Mouse (Mus musculus) liver, embryonic 14.5 days (tissue): ENCODE data around the gene Dact2. TPM values are rescaled to one million over a fixed set of nuclear protein-coding genes. Genes with fewer than 3 reads are reported as not detected.

Source experiments
- ATAC-seq: fragments of 200-750 bp; cut with Nextera tagmentation; 2 replicates; pipeline ENCODE4 v1.8.0; 2017; ENCODE audit warnings: moderate number of reproducible peaks, mild to moderate bottlenecking, moderate library complexity; ENCODE audit not compliant: insufficient read depth
- DNase-seq, 3 experiments: peaks; one replicate each; pipeline ENCODE4 v3.0.0-alpha.2; 2012 to 2013; ENCODE audit warnings: low read depth in 3 of 3, low spot score in 3 of 3
- H3K27ac ChIP-seq: fragments of 300-500 bp; sonication (generic); 2 replicates; pipeline ENCODE4 v1.5.1; 2014; ENCODE audit warnings: moderate library complexity, mild to moderate bottlenecking, control low read depth, inconsistent platforms
- H3K27me3 ChIP-seq: fragments of 300-500 bp; sonication (generic); 2 replicates; pipeline ENCODE4 v1.6.1; 2014; ENCODE audit warnings: mild to moderate bottlenecking, low read length, moderate library complexity; ENCODE audit not compliant: control insufficient read depth, insufficient read depth
- H3K36me3 ChIP-seq: fragments of 300-500 bp; sonication (generic); replicated peaks from 2 replicates; pipeline ENCODE4 v1.6.1; 2014; ENCODE audit warnings: low read depth; ENCODE audit not compliant: control insufficient read depth, insufficient read depth
- H3K4me1 ChIP-seq, 2 experiments: fragments of 200-500 bp in 1 of 2; fragments of 300-500 bp in 1 of 2; sonication (generic) in 1 of 2; replicated peaks; 2 replicates each; pipeline ENCODE4 v1.6.1; 2012 to 2014; ENCODE audit warnings: antibody characterized with exemption in 1 of 2, inconsistent platforms in 1 of 2, low read length in 1 of 2; ENCODE audit not compliant: control insufficient read depth in 2 of 2, insufficient read depth in 2 of 2
- H3K4me2 ChIP-seq: fragments of 300-500 bp; sonication (generic); 2 replicates; pipeline ENCODE4 v1.6.1; 2014; ENCODE audit warnings: low read depth, mild to moderate bottlenecking, control low read depth, moderate library complexity
- H3K4me3 ChIP-seq, 2 experiments: fragments of 200-500 bp in 1 of 2; fragments of 300-500 bp in 1 of 2; sonication (generic) in 1 of 2; 2 replicates each; pipeline ENCODE4 v1.5.1; 2012 to 2014; ENCODE audit warnings: low read depth in 2 of 2, low read length in 2 of 2, mild to moderate bottlenecking in 2 of 2, control low read depth in 1 of 2, inconsistent platforms in 1 of 2, moderate library complexity in 1 of 2; ENCODE audit not compliant: insufficient read depth in 1 of 2
- H3K9ac ChIP-seq: fragments of 300-500 bp; sonication (generic); replicated peaks from 2 replicates; pipeline ENCODE4 v1.6.1; 2014; ENCODE audit warnings: mild to moderate bottlenecking, control low read depth, moderate library complexity
- H3K9me3 ChIP-seq: fragments of 300-500 bp; sonication (generic); 2 replicates; pipeline ENCODE4 v1.6.1; 2016; ENCODE audit warnings: low read length, mixed read lengths; ENCODE audit not compliant: control insufficient read depth
- CTCF ChIP-seq: IDR thresholded peaks from 2 replicates; pipeline ENCODE4 v1.5.1; 2016; ENCODE audit warnings: antibody characterized with exemption, low read depth, control low read depth
- EP300 ChIP-seq: IDR thresholded peaks from 2 replicates; pipeline ENCODE4 v1.6.1; 2016; ENCODE audit warnings: antibody characterized with exemption, low read depth
- WGBS: fragments of 180-500 bp; shearing (Covaris S2); extraction: QIAGEN DNeasy Blood & Tissue Kit; methylation state at CpG from one replicate; pipeline ENCODE4 v1.1.7; 2014; ENCODE audit not compliant: insufficient replicate concordance; 5-methylcytosine and 5-hydroxymethylcytosine counted together
- polyA plus RNA-seq, 2 experiments: library from polyadenylated mRNA; depleted of rRNA in 1 of 2; stranded (reverse) in 1 of 2; unstranded in 1 of 2; fragments of >200 nt; fragmentation: Nextera tagmentation in 1 of 2; extraction: Ambion mirVana in 1 of 2; gene quantifications; 2 replicates each; pipeline versions ENCODE4 v1.2.1 to v1.2.3; 2012 to 2014

Dact2 gene
- polyA plus RNA-seq, 2 experiments = 0.84 to 0.90 TPM

GRCm38 (mm10) chr17:14178475-14178874, 25.6 kb downstream of the Dact2 start:
- no peak overlapping the region for H3K9ac ChIP-seq
- no peak for ATAC-seq

GRCm38 (mm10) chr17:14178049-14178448, 26.1 kb downstream of the Dact2 start:
- no peak for DNase-seq
- Histone ChIP-seq H3K27me3 (no peaks in the 10 kb centered on the region), H3K4me3 (no peak overlapping the region), H3K27ac (no peak overlapping the region), H3K36me3 (no peaks in the 10 kb centered on the region), H3K4me2 (no peak overlapping the region), H3K9me3 (no peaks in the 10 kb centered on the region), H3K9ac (no peak overlapping the region), H3K4me1 (peaks cover 3 to 26% of the 10 kb centered on the region in 2 experiments)
- TF ChIP-seq EP300 = no peak
- no peak for TF ChIP-seq CTCF
- no peak for ATAC-seq
- WGBS = 37% methylated on average over 5 of the region's 5 CpGs

More at GRCm38 (mm10) chr17:14178475-14178874, 25.6 kb downstream of the Dact2 start:
- Histone ChIP-seq H3K4me3 (no peak overlapping the region), H3K4me1 (peaks cover 0 to 22% of the 10 kb centered on the region in 2 experiments; a peak in 3 of 4 replicates), H3K4me2 (no peak overlapping the region), H3K27ac (no peak overlapping the region), H3K27me3 (no peaks in the 10 kb centered on the region), H3K9me3 (no peaks in the 10 kb centered on the region), H3K36me3 (no peaks in the 10 kb centered on the region)
- TF ChIP-seq EP300 (no peak), CTCF (no peak)
- DNase-seq = no peak
- 42% methylated on average over 4 of the region's 4 CpGs for WGBS

- H3K36me3 ChIP-seq = no peaks in the 10 kb centered on the region
- no peak overlapping the region for H3K27ac ChIP-seq
- H3K9me3 ChIP-seq = no peaks in the 10 kb centered on the region
- no peak overlapping the region for H3K4me3 ChIP-seq
- ATAC-seq (no peak), DNase-seq (no peak)
- H3K27me3 ChIP-seq = no peaks in the 10 kb centered on the region
- 57% methylated on average over 5 of the region's 5 CpGs for WGBS
- no peak overlapping the region for H3K4me2 ChIP-seq
- no peak overlapping the region for H3K9ac ChIP-seq
- TF ChIP-seq EP300 (no peak), CTCF (no peak)
- H3K4me1 ChIP-seq = peaks cover 4 to 37% of the 10 kb centered on the region in 2 experiments
Measured at GRCm38 (mm10) chr17:14177018-14177417, 27.1 kb downstream of the Dact2 start.

GRCm38 (mm10) chr17:14175704-14176103, 28.4 kb downstream of the Dact2 start:
- Histone ChIP-seq H3K27me3 (no peaks in the 10 kb centered on the region), H3K4me3 (no peak overlapping the region), H3K36me3 (no peaks in the 10 kb centered on the region), H3K4me2 (no peak overlapping the region), H3K4me1 (peaks cover 4 to 47% of the 10 kb centered on the region in 2 experiments), H3K9me3 (no peaks in the 10 kb centered on the region), H3K27ac (no peak overlapping the region), H3K9ac (no peak overlapping the region)
- TF ChIP-seq EP300 = no peak
- TF ChIP-seq CTCF = no peak
- DNase-seq (no peak), ATAC-seq (no peak)
- WGBS = 45% methylated on average over 5 of the region's 5 CpGs

- H3K4me2 ChIP-seq = no peak overlapping the region
- H3K4me3 ChIP-seq = no peak overlapping the region
- H3K9me3 ChIP-seq = no peaks in the 10 kb centered on the region
- no peaks in the 10 kb centered on the region for H3K36me3 ChIP-seq
- no peak for TF ChIP-seq EP300
- TF ChIP-seq CTCF = no peak
- ATAC-seq (no peak), DNase-seq (no peak)
- H3K27me3 ChIP-seq = no peaks in the 10 kb centered on the region
- H3K9ac ChIP-seq = no peak overlapping the region
- peaks cover 4 to 50% of the 10 kb centered on the region in 2 experiments for H3K4me1 ChIP-seq
- 41% methylated on average over 4 of the region's 4 CpGs for WGBS
- no peak overlapping the region for H3K27ac ChIP-seq
Measured at GRCm38 (mm10) chr17:14175019-14175418, 29.1 kb downstream of the Dact2 start.
